Mouse (Mus musculus) hindbrain, embryonic 10.5 days (tissue): ENCODE measurements around the gene Faim. TPM values are rescaled to one million over a fixed set of nuclear protein-coding genes. Genes with fewer than 3 reads are reported as not detected.

ENCODE experiments used
- DNase-seq: peaks from one replicate; pipeline ENCODE4 v3.0.0-alpha.2; 2017; ENCODE audit warnings: low spot score
- H3K27ac ChIP-seq: fragments of 300-500 bp; sonication (generic); 2 replicates; pipeline ENCODE4 v1.5.1; 2016; ENCODE audit warnings: mild to moderate bottlenecking, moderate library complexity
- H3K27me3 ChIP-seq: fragments of 300-500 bp; sonication (generic); 2 replicates; pipeline ENCODE4 v1.6.1; 2016; ENCODE audit warnings: mild to moderate bottlenecking; ENCODE audit not compliant: poor library complexity, insufficient read depth, severe bottlenecking
- H3K36me3 ChIP-seq: fragments of 300-500 bp; sonication (generic); 2 replicates; pipeline ENCODE4 v1.6.1; 2016; ENCODE audit warnings: mild to moderate bottlenecking, moderate library complexity
- H3K4me1 ChIP-seq: fragments of 300-500 bp; sonication (generic); replicated peaks from 2 replicates; pipeline ENCODE4 v1.6.1; 2016; ENCODE audit warnings: mild to moderate bottlenecking
- H3K4me3 ChIP-seq: fragments of 300-500 bp; sonication (generic); 2 replicates; pipeline ENCODE4 v1.5.1; 2016; ENCODE audit warnings: mild to moderate bottlenecking, moderate library complexity
- H3K9me3 ChIP-seq: fragments of 300-500 bp; sonication (generic); 2 replicates; pipeline ENCODE4 v1.6.1; 2016; ENCODE audit warnings: mild to moderate bottlenecking, moderate library complexity
- whole genome bisulfite sequencing: fragments of 180-500 bp; shearing (Covaris S2); methylation state at CpG from one replicate; pipeline ENCODE4 v1.1.7; 2016; 5-methylcytosine and 5-hydroxymethylcytosine counted together
- polyA plus RNA-seq: library from polyadenylated mRNA; unstranded; fragments of >200 nt; fragmentation: Nextera tagmentation; extraction: Ambion mirVana; gene quantifications from 2 replicates; pipeline ENCODE4 v1.2.1, GENCODE M21; 2016

Faim gene
- polyA plus RNA-seq, 1 experiment from 2014 or later = 73.7 TPM

DNA sequence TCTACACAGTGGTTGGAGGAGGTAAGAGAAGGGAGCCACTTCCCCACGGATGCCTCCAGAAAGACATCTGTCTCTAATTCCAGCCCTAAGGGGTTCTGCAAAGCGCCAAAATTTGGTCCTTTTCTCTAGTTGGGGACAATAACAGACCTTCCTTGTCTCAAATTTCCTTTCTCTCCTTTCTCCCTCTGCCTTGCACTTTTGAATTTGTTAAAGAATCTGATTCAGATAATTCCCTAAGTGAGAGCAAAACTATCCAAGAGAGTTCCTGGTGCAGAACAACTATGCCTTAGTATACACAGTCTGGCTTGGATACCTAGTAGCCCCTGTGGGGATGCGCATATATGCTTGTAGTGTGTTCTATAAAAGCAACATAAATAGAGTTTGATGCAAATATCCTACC, 26.3 kb upstream of the Faim start:
- no peak overlapping the region for H3K27ac ChIP-seq
- WGBS = 27% methylated on average over 3 of the region's 3 CpGs
- peaks cover 63% of the 10 kb centered on the region for H3K4me1 ChIP-seq
- H3K9me3 ChIP-seq = no peaks in the 10 kb centered on the region
- no peak for DNase-seq
- H3K27me3 ChIP-seq = peaks cover 100% of the 10 kb centered on the region
- peak overlapping the region; percentile 57; the same call in 1 of the 2 replicates for H3K4me3 ChIP-seq
- H3K36me3 ChIP-seq = no peaks in the 10 kb centered on the region

DNA sequence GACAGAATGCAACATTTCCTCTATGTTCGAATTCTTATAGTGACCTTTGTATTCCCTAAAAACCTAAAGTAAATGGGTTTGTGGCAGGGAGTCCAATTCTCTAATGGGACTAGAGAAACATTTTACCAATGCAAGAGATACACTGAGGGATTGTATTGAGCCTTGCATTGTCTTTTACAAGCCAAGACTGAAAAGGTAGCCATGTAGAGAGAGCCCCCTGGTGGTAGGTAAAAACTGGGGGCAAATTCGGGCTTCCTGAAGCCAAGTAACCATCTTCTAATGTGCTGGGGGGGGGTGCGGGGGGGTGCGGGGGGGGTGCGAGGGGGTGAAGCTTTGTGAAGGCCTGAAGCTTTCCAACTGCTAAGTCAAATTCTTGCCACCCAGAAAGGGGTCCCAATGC, 25.8 kb upstream of the Faim start:
- Histone ChIP-seq H3K27ac (no peak overlapping the region), H3K36me3 (no peaks in the 10 kb centered on the region), H3K27me3 (peaks cover 100% of the 10 kb centered on the region), H3K4me1 (peaks cover 63% of the 10 kb centered on the region), H3K4me3 (no peak overlapping the region), H3K9me3 (no peaks in the 10 kb centered on the region)
- no peak for DNase-seq
- whole genome bisulfite sequencing = 18% methylated on average over 5 of the region's 5 CpGs

DNA sequence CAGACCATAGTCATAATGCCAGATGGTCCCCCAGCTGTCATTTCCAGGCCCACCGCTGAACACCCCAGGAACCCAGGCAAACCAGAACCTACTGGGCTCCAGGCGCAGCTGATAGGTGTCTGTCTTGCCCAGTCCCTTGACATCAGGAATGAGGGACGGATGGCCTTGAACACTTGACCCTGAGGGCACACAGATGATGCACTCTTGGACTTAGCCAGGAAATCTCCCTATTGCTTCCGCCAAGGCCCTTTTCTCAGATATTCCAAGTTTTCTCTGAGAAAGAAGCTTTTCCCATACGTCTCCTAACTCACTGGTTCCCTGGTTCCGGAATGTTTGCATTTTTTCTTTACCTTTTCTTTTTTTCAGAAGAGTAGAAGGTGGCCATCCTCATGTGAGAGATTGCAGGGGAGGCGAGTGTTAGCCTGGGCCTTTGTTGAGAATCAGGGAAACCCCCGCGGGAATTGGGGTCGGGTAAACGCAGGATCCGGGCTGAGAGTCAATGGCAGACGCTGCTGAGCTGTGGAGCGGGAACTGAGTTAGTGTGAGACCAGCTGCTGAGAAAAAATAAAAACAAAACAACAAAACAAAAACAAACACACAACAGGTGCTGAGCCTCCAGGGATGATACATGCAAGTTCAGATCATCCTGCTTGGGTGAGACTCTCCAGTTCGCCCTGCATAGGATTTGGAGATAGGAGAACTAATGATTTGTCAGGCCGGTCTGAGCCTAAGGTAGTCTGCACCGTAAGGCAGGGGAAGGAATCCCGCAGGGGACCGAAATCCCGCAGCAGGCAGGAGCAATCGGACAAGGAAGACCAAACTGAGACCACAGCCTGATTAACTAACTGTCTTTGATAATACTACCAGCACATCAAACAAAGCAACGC, 24.3 kb upstream of the Faim start:
- DNase-seq = peak; percentile 38
- Histone ChIP-seq H3K36me3 (no peaks in the 10 kb centered on the region), H3K4me3 (peak overlapping the region; percentile 29; the same call in 1 of the 2 replicates), H3K27me3 (peaks cover 100% of the 10 kb centered on the region), H3K9me3 (no peaks in the 10 kb centered on the region), H3K4me1 (peaks cover 53% of the 10 kb centered on the region), H3K27ac (peak overlapping the region; percentile 35; the same call in 1 of the 2 replicates)
- WGBS = 5% methylated on average over 22 of the region's 22 CpGs

DNA sequence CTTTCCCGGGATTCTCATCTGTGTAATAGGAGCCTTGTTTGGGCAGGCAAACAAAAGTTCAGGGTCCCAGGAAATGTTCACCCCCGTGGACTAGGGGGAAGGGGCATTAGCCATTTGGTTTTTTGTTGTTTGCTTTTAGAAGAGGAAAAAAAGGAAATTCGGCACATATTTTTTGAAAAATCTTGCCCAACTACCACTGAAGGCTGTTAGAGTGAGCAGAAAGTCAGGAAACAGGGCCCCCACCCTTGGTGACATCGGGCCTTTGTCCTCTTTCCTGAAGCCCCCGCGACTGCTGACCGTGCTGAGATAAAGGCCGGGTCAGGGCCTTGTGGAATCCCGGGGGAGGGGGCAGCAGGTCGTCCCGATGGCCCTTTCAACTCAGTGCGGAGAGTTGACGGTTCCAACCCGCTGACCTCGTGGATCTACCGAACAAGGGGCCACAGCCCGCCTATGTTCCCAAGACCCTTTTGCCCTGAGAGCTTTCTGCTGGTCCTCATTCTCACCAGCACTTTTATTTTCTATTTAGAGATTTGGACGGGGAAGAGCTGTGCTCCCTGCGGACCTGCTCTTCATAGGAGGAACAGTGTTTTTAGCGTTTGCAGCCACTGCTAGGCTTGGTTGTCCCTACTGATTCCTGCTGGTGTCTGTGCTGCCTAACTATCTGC, 23.6 kb upstream of the Faim start:
- Histone ChIP-seq H3K36me3 (no peaks in the 10 kb centered on the region), H3K27me3 (peaks cover 100% of the 10 kb centered on the region), H3K4me3 (peak overlapping the region; percentile 29), H3K4me1 (peaks cover 48% of the 10 kb centered on the region), H3K9me3 (no peaks in the 10 kb centered on the region), H3K27ac (peak overlapping the region; percentile 70; the same call in 1 of the 2 replicates)
- under 1% methylated on average over 20 of the region's 20 CpGs for WGBS
- peak; percentile 62 for DNase-seq

DNA sequence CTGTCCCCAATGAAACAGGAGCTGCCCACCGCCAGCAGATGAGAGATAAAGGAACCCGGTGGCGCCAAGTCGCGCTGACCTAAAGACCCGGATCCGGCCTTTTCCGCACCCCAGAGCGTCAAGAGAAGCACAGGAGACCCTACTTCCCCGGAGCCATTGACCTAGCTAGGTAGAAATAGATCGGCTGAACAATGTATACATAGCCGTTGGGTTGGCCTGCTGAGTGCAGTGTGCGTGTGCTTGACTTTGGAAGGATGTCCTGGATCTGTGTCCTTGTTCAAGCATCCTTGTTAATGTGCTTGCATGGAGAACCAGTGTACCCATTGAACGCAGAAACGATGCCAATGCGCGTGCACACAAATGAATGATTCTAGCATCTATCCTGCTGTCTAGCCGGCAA, 22.5 kb upstream of the Faim start:
- peaks cover 48% of the 10 kb centered on the region for H3K4me1 ChIP-seq
- H3K36me3 ChIP-seq = no peaks in the 10 kb centered on the region
- H3K27ac ChIP-seq = peak overlapping the region; percentile 70; the same call in 1 of the 2 replicates
- H3K9me3 ChIP-seq = no peaks in the 10 kb centered on the region
- no peak overlapping the region for H3K4me3 ChIP-seq
- WGBS = 5% methylated on average over 18 of the region's 18 CpGs
- peaks cover 99% of the 10 kb centered on the region for H3K27me3 ChIP-seq
- DNase-seq = peak; percentile 34

DNA sequence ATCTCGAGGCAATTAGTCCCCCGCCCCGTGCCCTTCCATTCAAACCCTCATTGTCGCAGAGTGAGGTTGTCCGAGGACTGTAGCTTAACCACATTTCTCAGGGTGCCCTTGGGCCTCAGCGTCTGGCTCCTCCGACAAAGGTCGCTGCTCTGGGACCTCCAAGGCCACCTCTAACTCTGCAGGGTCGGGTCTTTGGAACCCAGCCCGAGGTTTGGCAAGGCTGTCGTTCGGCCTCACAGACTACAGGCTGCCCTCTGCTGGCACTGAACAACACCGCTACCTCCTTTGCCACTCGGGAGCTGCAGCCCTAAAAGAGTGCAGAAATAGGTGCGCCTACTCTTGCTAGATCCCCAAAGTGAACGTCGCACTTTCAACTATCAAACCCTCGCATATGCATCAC, 21.1 kb upstream of the Faim start:
- no peak overlapping the region for H3K4me3 ChIP-seq
- H3K27me3 ChIP-seq = peaks cover 98% of the 10 kb centered on the region
- DNase-seq = peak; percentile 71
- 1% methylated on average over 18 of the region's 18 CpGs for WGBS
- no peaks in the 10 kb centered on the region for H3K36me3 ChIP-seq
- no peak overlapping the region for H3K27ac ChIP-seq
- H3K4me1 ChIP-seq = peaks cover 44% of the 10 kb centered on the region
- no peaks in the 10 kb centered on the region for H3K9me3 ChIP-seq

DNA sequence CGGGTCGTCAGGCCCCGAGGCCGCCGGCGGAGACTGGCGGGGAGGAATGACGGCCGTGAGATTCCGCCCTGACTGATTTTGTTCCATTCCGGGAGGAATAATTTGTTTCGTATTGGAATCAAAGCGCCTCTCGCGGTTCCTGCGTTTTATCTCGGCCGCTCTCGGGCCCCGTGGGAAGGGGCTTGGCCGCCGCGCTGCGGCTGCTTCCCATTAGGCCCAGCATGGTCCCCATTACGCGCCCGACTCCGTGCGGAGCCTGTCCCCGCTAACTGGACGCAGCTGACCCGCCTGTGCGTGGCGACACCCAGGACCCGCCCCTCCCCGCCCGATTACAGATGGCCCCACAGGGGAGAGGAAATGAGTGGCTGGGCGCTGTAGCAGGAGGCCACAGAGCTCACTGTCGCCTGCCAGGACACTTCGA, 13.1 kb upstream of the Faim start:
- Histone ChIP-seq H3K9me3 (peaks cover 11% of the 10 kb centered on the region), H3K27ac (no peak overlapping the region; the same call in 1 of the 2 replicates), H3K4me1 (peaks cover 13% of the 10 kb centered on the region), H3K36me3 (no peaks in the 10 kb centered on the region), H3K4me3 (peak overlapping the region; percentile 54), H3K27me3 (peaks cover 93% of the 10 kb centered on the region)
- under 1% methylated on average over 40 of the region's 40 CpGs for WGBS
- peak; percentile 58 for DNase-seq

DNA sequence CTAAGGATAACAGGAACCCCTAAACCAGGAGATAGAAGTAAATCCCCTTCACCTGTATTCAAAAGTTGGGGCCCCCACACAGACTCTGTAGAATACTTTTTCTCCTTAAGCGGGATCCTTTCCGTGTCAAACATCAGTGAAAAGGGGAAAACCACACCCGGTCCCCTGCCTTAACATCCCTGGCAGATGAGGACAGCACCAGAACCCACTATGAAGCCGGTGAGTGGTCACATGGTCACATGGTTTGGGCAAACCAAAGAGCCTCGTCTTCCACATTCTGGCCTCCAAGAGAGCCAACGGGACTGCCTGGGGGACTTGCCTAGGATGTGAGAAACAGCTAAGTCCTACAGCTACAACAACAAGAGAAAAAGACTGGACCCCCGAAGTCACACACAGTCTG, 12.6 kb upstream of the Faim start:
- peaks cover 13% of the 10 kb centered on the region for H3K4me1 ChIP-seq
- peaks cover 89% of the 10 kb centered on the region for H3K27me3 ChIP-seq
- H3K27ac ChIP-seq = no peak overlapping the region
- H3K4me3 ChIP-seq = peak overlapping the region; percentile 54
- peaks cover 11% of the 10 kb centered on the region for H3K9me3 ChIP-seq
- no peaks in the 10 kb centered on the region for H3K36me3 ChIP-seq
- DNase-seq = peak; percentile 30
- WGBS = 2% methylated on average over 7 of the region's 7 CpGs

DNA sequence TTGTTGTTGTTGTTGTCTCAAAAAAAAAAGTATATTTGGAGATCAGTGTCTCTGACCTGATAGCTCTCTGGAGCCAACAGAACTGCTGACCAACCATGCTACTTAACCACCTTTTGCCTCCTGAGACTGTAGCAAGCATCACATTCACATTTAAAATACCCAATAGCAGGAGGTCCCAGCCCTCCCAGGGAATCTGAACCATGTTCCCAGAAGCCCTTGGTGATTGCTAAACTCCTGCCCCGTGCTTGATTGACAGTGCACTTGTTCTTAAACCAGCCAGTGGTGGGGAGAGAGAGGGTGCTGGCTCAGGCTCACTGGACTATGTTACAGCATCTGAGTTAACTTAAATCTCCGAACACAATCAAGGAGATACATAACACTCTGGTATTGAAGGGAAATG, 11.3 kb upstream of the Faim start:
- H3K27me3 ChIP-seq = peaks cover 85% of the 10 kb centered on the region
- no peak overlapping the region for H3K4me3 ChIP-seq
- no peak overlapping the region for H3K27ac ChIP-seq
- H3K36me3 ChIP-seq = no peaks in the 10 kb centered on the region
- no peak for DNase-seq
- peaks cover 11% of the 10 kb centered on the region for H3K9me3 ChIP-seq
- H3K4me1 ChIP-seq = peaks cover 23% of the 10 kb centered on the region
- 33% methylated on average over 2 of the region's 2 CpGs for WGBS

DNA sequence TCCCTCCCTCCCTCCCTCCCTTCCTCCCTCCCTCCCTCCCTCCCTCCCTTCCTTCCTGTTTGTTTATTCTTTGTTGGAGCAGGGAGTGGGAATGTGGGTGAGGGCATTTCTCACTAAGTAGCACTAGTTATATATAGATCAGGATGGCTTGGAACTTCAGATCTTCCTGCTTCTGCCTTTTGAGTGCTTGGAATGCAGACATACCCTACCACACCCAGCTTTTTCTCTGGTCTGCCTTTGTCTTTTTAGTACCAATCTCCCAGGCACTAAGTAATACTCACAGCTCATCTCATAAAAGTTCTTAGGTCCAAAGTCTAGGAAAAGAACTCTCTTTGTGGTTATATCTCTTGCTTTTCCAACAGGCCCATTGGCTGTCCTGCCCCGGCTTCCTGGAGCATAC, 10.1 kb upstream of the Faim start:
- H3K9me3 ChIP-seq = peaks cover 3% of the 10 kb centered on the region
- no peaks in the 10 kb centered on the region for H3K36me3 ChIP-seq
- peaks cover 26% of the 10 kb centered on the region for H3K4me1 ChIP-seq
- H3K27ac ChIP-seq = no peak overlapping the region
- H3K27me3 ChIP-seq = peaks cover 73% of the 10 kb centered on the region
- no peak overlapping the region for H3K4me3 ChIP-seq
- no peak for DNase-seq
- WGBS = 84% methylated on average over 1 of the region's 1 CpGs

DNA sequence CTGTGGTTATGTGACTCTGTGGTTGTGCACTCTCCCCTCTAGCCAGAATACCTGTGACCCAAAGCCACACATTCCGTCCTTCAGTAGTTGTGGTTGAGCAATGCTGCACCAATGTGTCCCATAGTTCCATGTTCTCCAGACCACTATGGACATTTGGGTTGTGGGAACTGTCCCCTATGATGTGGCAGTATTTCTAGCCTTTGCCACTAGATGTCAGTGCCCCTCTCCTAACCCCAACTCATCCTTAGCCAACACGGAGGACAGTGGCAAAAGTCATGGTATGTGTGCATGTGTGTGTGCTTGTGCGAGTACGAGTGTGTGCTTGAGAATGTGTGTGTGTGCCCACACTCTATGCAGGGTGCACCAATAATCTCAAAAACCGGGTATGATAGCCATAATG, 9.7 kb upstream of the Faim start:
- DNase-seq = no peak

DNA sequence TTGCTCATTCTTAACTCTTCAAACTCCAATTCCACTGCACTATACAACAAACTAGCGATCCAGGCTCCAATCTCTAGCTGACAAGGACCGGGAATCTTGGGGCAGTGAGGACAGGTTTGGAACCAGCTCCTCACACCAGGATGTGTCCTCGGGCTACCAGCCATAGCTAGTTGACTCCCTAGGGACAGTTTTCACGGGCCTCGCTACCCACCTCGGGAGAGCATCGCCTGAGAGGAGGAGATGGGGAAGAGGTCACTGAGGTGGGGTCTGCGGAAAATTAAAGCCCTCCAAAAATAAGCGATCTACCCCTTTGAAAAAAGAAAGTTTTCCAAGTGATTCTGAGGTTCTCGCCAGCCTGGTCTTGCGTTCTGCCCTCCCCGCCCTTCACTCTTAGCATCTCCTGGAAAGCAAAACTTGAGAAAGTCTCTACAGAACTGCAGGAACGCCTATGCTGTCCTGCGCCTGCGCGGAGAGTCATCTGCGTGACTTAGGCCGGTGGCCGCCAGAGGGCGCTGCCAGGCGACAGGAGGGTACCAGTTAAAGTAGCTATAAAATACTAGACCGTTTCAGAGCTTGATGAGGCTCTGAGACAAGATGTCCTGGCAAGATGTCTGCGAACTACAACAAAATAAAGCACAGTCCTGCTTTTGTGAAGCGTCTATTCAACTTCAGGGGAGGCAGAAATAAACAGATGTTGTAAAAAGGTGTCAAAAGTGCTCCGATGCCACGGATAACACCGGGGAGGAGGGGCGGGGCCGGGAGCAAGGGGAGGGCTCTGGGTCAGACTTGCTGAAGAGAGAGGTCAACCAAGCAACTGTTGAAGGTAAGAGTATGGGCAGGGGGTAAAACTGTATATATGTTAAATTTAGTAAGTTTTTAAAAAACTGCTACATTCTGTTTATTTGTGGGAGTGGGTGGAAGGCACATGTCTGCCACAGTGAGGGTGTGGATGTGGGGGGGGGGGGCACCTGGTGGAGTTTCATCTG, 6.4 kb upstream of the Faim start:
- 6% methylated on average over 29 of the region's 29 CpGs for WGBS
- no peaks in the 10 kb centered on the region for H3K9me3 ChIP-seq
- H3K27ac ChIP-seq = no peak overlapping the region
- peak overlapping the region; percentile 49 for H3K4me3 ChIP-seq
- peak; percentile 92 for DNase-seq
- peaks cover 19% of the 10 kb centered on the region for H3K4me1 ChIP-seq
- peaks cover 61% of the 10 kb centered on the region for H3K27me3 ChIP-seq
- no peaks in the 10 kb centered on the region for H3K36me3 ChIP-seq

More for the DNA sequence above, 9.7 kb upstream of the Faim start:
- Histone ChIP-seq H3K27me3 (peaks cover 69% of the 10 kb centered on the region), H3K36me3 (no peaks in the 10 kb centered on the region), H3K4me3 (no peak overlapping the region), H3K27ac (no peak overlapping the region), H3K4me1 (peaks cover 26% of the 10 kb centered on the region), H3K9me3 (no peaks in the 10 kb centered on the region)
- WGBS = 49% methylated on average over 5 of the region's 5 CpGs
